Mouse (Mus musculus): ENCODE data around the gene Oxnad1. TPM values are rescaled to one million over a fixed set of nuclear protein-coding genes. Genes with fewer than 3 reads are reported as not detected.
"Not testable (repeated sequence)": the region's sequence is repeated elsewhere in the genome, so short reads cannot be mapped to it uniquely, and the experiment has no call there.

The Oxnad1 gene
- total RNA-seq, 2 experiments from 2014 or later = 50.4 to 56.2 TPM

- intact Hi-C loops (cut with DNase I) = loop anchor here (5.0 to 10.0 kb wide), 2 partner anchors 71 to 591 kb away; partner anchors contain the start of genes Eaf1, Mettl6 and Ncoa4
Observed at GRCm38 (mm10) chr14:32086226-32086625, 1.1 kb downstream of the Oxnad1 start.

GRCm38 (mm10) chr14:32087584-32088248, 2.5 kb downstream of the Oxnad1 start:
- DNase-seq (ENCODE audit: low spot score) = not testable (repeated sequence)
- intact Hi-C loops (cut with DNase I) = loop anchor here (5.0 to 10.0 kb wide), 2 partner anchors 70 to 593 kb away; partner anchors contain the start of genes Eaf1, Mettl6 and Ncoa4

More at GRCm38 (mm10) chr14:32086226-32086625, 1.1 kb downstream of the Oxnad1 start:
- DNase-seq (ENCODE audit: low spot score) = no peak

- intact Hi-C loops (cut with DNase I) = no loop called here
- DNase-seq (ENCODE audit: low spot score) = no peak
Observed at GRCm38 (mm10) chr14:32091124-32091523, 6.0 kb downstream of the Oxnad1 start.

GRCm38 (mm10) chr14:32091704-32092103, 6.5 kb downstream of the Oxnad1 start:
- intact Hi-C loops (cut with DNase I) = no loop called here
- DNase-seq (ENCODE audit: low spot score) = no peak

- DNase-seq (ENCODE audit: low spot score) = no peak
- intact Hi-C loops (cut with DNase I) = no loop called here
Observed at GRCm38 (mm10) chr14:32093018-32093417, 7.8 kb downstream of the Oxnad1 start.

- intact Hi-C loops (cut with DNase I) = no loop called here
- DNase-seq (ENCODE audit: low spot score) = no peak
Observed at GRCm38 (mm10) chr14:32093500-32094117, 8.4 kb downstream of the Oxnad1 start.

GRCm38 (mm10) chr14:32095646-32096045, 10.5 kb downstream of the Oxnad1 start:
- intact Hi-C loops (cut with DNase I) = no loop called here
- no peak for DNase-seq (ENCODE audit: low spot score)

- intact Hi-C loops (cut with DNase I) = no loop called here
Observed at GRCm38 (mm10) chr14:32096740-32097139, 11.6 kb downstream of the Oxnad1 start.

GRCm38 (mm10) chr14:32097691-32098090, 12.5 kb downstream of the Oxnad1 start:
- intact Hi-C loops (cut with DNase I) = no loop called here
- DNase-seq (ENCODE audit: low spot score) = no peak

More at GRCm38 (mm10) chr14:32096740-32097139, 11.6 kb downstream of the Oxnad1 start:
- DNase-seq (ENCODE audit: low spot score) = no peak

- intact Hi-C loops (cut with DNase I) = no loop called here
- DNase-seq (ENCODE audit: low spot score) = no peak
Observed at GRCm38 (mm10) chr14:32098951-32099350, 13.8 kb downstream of the Oxnad1 start.

GRCm38 (mm10) chr14:32103556-32103955, 18.4 kb downstream of the Oxnad1 start:
- DNase-seq (ENCODE audit: low spot score) = no peak
- intact Hi-C loops (cut with DNase I) = no loop called here

- intact Hi-C loops (cut with DNase I) = no loop called here
- DNase-seq (ENCODE audit: low spot score) = no peak
Observed at GRCm38 (mm10) chr14:32105663-32106062, 20.5 kb downstream of the Oxnad1 start.

GRCm38 (mm10) chr14:32106911-32107310, 21.7 kb downstream of the Oxnad1 start:
- no peak for DNase-seq (ENCODE audit: low spot score)
- intact Hi-C loops (cut with DNase I) = no loop called here

- DNase-seq (ENCODE audit: low spot score); intact Hi-C loops (cut with DNase I): not testable (repeated sequence)
Observed at GRCm38 (mm10) chr14:32112124-32112523, 26.9 kb downstream of the Oxnad1 start.

- intact Hi-C loops (cut with DNase I) = no loop called here
- no peak for DNase-seq (ENCODE audit: low spot score)
Observed at GRCm38 (mm10) chr14:32120940-32121919, 36.1 kb downstream of the Oxnad1 start.

- intact Hi-C loops (cut with DNase I) = no loop called here
- no peak for DNase-seq (ENCODE audit: low spot score)
Observed at GRCm38 (mm10) chr14:32121920-32122315, 36.7 kb downstream of the Oxnad1 start.

GRCm38 (mm10) chr14:32124261-32124660, 39.1 kb downstream of the Oxnad1 start:
- no peak for DNase-seq (ENCODE audit: low spot score)
- intact Hi-C loops (cut with DNase I) = no loop called here

- intact Hi-C loops (cut with DNase I) = loop anchor here (5.0 kb wide), 1 partner anchor 67 kb away; no protein-coding TSS in a partner anchor
Observed at GRCm38 (mm10) chr14:32125256-32125655, 40.1 kb downstream of the Oxnad1 start.

GRCm38 (mm10) chr14:32128409-32128808, 43.2 kb downstream of the Oxnad1 start:
- intact Hi-C loops (cut with DNase I) = loop anchor here (5.0 kb wide), 1 partner anchor 64 kb away; no protein-coding TSS in a partner anchor
- DNase-seq (ENCODE audit: low spot score) = no peak

More at GRCm38 (mm10) chr14:32125256-32125655, 40.1 kb downstream of the Oxnad1 start:
- DNase-seq (ENCODE audit: low spot score) = not testable (repeated sequence)

- no peak for DNase-seq (ENCODE audit: low spot score)
- intact Hi-C loops (cut with DNase I) = no loop called here
Observed at GRCm38 (mm10) chr14:32131836-32132235, 46.7 kb downstream of the Oxnad1 start.
